Mouse (Mus musculus) lung, embryonic 15.5 days (tissue): ENCODE measurements around the gene Dnhd1. TPM values are rescaled to one million over a fixed set of nuclear protein-coding genes. Genes with fewer than 3 reads are reported as not detected.

Experiments
- ATAC-seq: fragments of 200-750 bp; cut with Nextera tagmentation; 2 replicates; pipeline ENCODE4 v1.8.0; 2017; ENCODE audit warnings: moderate number of reproducible peaks, borderline replicate concordance; ENCODE audit not compliant: low FRiP score, low TSS enrichment; ENCODE audit errors: extremely low read depth
- H3K27ac ChIP-seq: fragments of 300-500 bp; sonication (generic); 2 replicates; pipeline ENCODE4 v1.5.1; 2015; ENCODE audit warnings: moderate library complexity, mild to moderate bottlenecking, inconsistent platforms
- H3K27me3 ChIP-seq: fragments of 300-500 bp; sonication (generic); 2 replicates; pipeline ENCODE4 v1.6.1; 2015; ENCODE audit warnings: inconsistent platforms
- H3K36me3 ChIP-seq: fragments of 300-500 bp; sonication (generic); 2 replicates; pipeline ENCODE4 v1.6.1; 2015; ENCODE audit warnings: inconsistent platforms
- H3K4me1 ChIP-seq: fragments of 300-500 bp; sonication (generic); 2 replicates; pipeline ENCODE4 v1.6.1; 2015; ENCODE audit warnings: inconsistent platforms
- H3K4me2 ChIP-seq: fragments of 300-500 bp; sonication (generic); 2 replicates; pipeline ENCODE4 v1.6.1; 2015; ENCODE audit warnings: inconsistent platforms, mild to moderate bottlenecking, moderate library complexity
- H3K4me3 ChIP-seq: fragments of 300-500 bp; sonication (generic); 2 replicates; pipeline ENCODE4 v1.5.1; 2015; ENCODE audit warnings: mild to moderate bottlenecking, inconsistent platforms
- H3K9ac ChIP-seq: fragments of 300-500 bp; sonication (generic); 2 replicates; pipeline ENCODE4 v1.6.1; 2015; ENCODE audit warnings: inconsistent platforms
- H3K9me3 ChIP-seq: fragments of 300-500 bp; sonication (generic); 2 replicates; pipeline ENCODE4 v1.6.1; 2016; ENCODE audit warnings: inconsistent platforms
- WGBS: fragments of 180-500 bp; shearing (Covaris S2); methylation state at CpG from one replicate; pipeline ENCODE4 v1.1.7; 2015; 5-methylcytosine and 5-hydroxymethylcytosine counted together
- polyA plus RNA-seq: library from polyadenylated mRNA; unstranded; fragments of >200 nt; fragmentation: Nextera tagmentation; extraction: Ambion mirVana; gene quantifications from 2 replicates; pipeline ENCODE4 v1.2.1, GENCODE M21; 2015

Dnhd1 gene
- polyA plus RNA-seq, 1 experiment from 2014 or later: 1.1 TPM

GRCm38 (mm10) chr7:105625397-105625796 is 25.2 kb upstream of the Dnhd1 start:
- peak; percentile 19; the same call in 1 of the 2 replicates for ATAC-seq
- peak overlapping the region; percentile 45 for H3K27ac ChIP-seq
- H3K9me3 ChIP-seq: no peaks in the 10 kb centered on the region
- no peaks in the 10 kb centered on the region for H3K27me3 ChIP-seq
- H3K9ac ChIP-seq: no peak overlapping the region
- H3K4me3 ChIP-seq: no peak overlapping the region
- H3K4me2 ChIP-seq: no peak overlapping the region
- peaks cover 20% of the 10 kb centered on the region for H3K36me3 ChIP-seq
- peaks cover 54% of the 10 kb centered on the region for H3K4me1 ChIP-seq
- WGBS: 37% methylated on average over 6 of the region's 6 CpGs

GRCm38 (mm10) chr7:105628633-105629032 is 22.0 kb upstream of the Dnhd1 start:
- peak; percentile 50; the same call in 1 of the 2 replicates for ATAC-seq
- Histone ChIP-seq H3K27ac (peak overlapping the region; percentile 70), H3K36me3 (peaks cover 15% of the 10 kb centered on the region), H3K27me3 (no peaks in the 10 kb centered on the region), H3K4me3 (no peak overlapping the region), H3K4me2 (0 out of 2 replicates have a peak overlapping the region, but pooled peaks have one; percentile 1), H3K4me1 (peaks cover 58% of the 10 kb centered on the region), H3K9ac (no peak overlapping the region), H3K9me3 (no peaks in the 10 kb centered on the region)
- 7% methylated on average over 3 of the region's 3 CpGs for WGBS

GRCm38 (mm10) chr7:105632551-105632972 is 18.1 kb upstream of the Dnhd1 start:
- 12% methylated on average over 4 of the region's 4 CpGs for WGBS
- Histone ChIP-seq H3K4me3 (peak overlapping the region; percentile 94), H3K27ac (0 out of 2 replicates have a peak overlapping the region, but pooled peaks have one; percentile 29), H3K4me2 (peak overlapping the region; percentile 81), H3K9ac (peak overlapping the region; percentile 87), H3K9me3 (no peaks in the 10 kb centered on the region), H3K36me3 (peaks cover 17% of the 10 kb centered on the region), H3K4me1 (peaks cover 52% of the 10 kb centered on the region), H3K27me3 (no peaks in the 10 kb centered on the region)
- ATAC-seq: 0 out of 2 replicates have a peak, but pooled peaks have one; percentile 1

DNA sequence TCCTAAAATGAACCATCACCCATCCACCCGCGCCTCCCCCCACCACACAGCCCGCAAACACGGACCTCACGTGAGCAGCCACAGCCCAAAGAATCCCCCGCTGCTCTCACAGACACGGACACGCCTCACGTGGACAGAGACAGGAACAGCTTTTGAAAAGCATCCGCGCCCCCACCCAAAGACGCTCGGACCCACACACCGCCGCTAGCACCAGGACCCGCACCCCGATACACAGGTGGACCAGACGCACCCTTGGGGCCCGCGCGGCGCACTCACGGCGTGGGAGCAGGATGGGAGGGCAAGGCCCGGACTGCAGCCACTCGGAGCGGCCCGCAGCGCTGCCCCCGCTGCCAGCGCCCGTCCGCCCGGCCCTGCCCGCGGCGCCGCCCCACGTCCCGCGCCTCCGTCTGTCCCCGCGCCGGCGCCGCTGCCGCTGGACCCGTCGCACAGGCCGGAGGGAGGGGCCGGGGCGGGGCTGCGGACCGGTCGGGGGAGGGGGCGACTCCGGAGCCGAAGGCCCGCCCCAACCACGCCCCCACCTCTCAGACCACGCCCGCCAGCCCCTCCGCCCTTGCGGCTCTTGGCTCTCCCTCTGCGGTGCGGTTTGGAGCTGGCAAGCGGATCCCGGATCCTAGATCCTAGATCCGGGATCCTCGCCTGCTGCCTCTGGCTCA is 17.4 kb upstream of the Dnhd1 start, which contains the start of gene Trim3:
TSS of gene Trim3 (minus strand) at position 445 of the 674 bp plus-strand sequence.
- ATAC-seq: peak; percentile 93
- peaks cover 50% of the 10 kb centered on the region for H3K4me1 ChIP-seq

DNA sequence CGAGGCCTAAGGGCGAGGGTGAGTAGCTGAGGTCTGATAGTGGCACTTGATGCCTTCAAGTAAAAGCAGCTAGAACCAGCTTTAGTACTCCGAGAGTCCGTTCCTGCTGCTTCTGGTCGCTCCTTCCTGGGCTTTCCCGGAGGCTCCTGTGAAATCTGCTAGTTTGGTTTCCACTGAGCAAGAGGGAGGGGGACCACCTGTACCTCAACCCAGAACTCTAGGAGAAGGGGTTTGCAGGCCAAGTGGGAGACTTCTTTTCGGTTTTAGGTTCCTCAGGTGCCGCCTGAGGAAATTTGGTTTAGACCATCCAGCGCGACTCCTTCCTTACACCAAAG is 16.9 kb upstream of the Dnhd1 start:
- WGBS: 3% methylated on average over 10 of the region's 10 CpGs
- Histone ChIP-seq H3K4me3 (peak overlapping the region; percentile 94), H3K9ac (peak overlapping the region; percentile 65), H3K9me3 (no peaks in the 10 kb centered on the region), H3K4me1 (peaks cover 48% of the 10 kb centered on the region), H3K4me2 (peak overlapping the region; percentile 81), H3K27me3 (no peaks in the 10 kb centered on the region), H3K27ac (peak overlapping the region; percentile 63; the same call in 1 of the 2 replicates), H3K36me3 (peaks cover 24% of the 10 kb centered on the region)
- no peak for ATAC-seq

More for the DNA sequence above, 17.4 kb upstream of the Dnhd1 start, which contains the start of gene Trim3:
- H3K9ac ChIP-seq: peak within 1 kb of the TSS; percentile 87
- peak within 1 kb of the TSS; percentile 81 for H3K4me2 ChIP-seq
- under 1% methylated on average over 69 of the region's 71 CpGs for WGBS
- H3K4me3 ChIP-seq: peak within 1 kb of the TSS; percentile 94
- no peaks in the 10 kb centered on the region for H3K9me3 ChIP-seq
- peak within 1 kb of the TSS; percentile 63 for H3K27ac ChIP-seq
- no peaks in the 10 kb centered on the region for H3K27me3 ChIP-seq
- H3K36me3 ChIP-seq: peaks cover 24% of the 10 kb centered on the region

- H3K4me3 ChIP-seq: peak overlapping the region; percentile 94
- peak overlapping the region; percentile 81 for H3K4me2 ChIP-seq
- H3K4me1 ChIP-seq: peaks cover 48% of the 10 kb centered on the region
- 50% methylated on average over 9 of the region's 9 CpGs for whole genome bisulfite sequencing
- H3K27me3 ChIP-seq: no peaks in the 10 kb centered on the region
- no peaks in the 10 kb centered on the region for H3K9me3 ChIP-seq
- H3K36me3 ChIP-seq: peaks cover 24% of the 10 kb centered on the region
- H3K9ac ChIP-seq: no peak overlapping the region
- peak overlapping the region; percentile 63; the same call in 1 of the 2 replicates for H3K27ac ChIP-seq
- ATAC-seq: no peak
These were observed 16.2 kb upstream of the Dnhd1 start for GRCm38 (mm10) chr7:105634272-105634920.

- Histone ChIP-seq H3K27me3 (no peaks in the 10 kb centered on the region), H3K9ac (no peak overlapping the region), H3K4me1 (peaks cover 41% of the 10 kb centered on the region), H3K9me3 (no peaks in the 10 kb centered on the region), H3K4me2 (no peak overlapping the region), H3K36me3 (peaks cover 24% of the 10 kb centered on the region), H3K4me3 (no peak overlapping the region), H3K27ac (no peak overlapping the region)
- 78% methylated on average over 2 of the region's 2 CpGs for WGBS
- no peak for ATAC-seq
These were observed 14.9 kb upstream of the Dnhd1 start for GRCm38 (mm10) chr7:105635726-105636125.

DNA sequence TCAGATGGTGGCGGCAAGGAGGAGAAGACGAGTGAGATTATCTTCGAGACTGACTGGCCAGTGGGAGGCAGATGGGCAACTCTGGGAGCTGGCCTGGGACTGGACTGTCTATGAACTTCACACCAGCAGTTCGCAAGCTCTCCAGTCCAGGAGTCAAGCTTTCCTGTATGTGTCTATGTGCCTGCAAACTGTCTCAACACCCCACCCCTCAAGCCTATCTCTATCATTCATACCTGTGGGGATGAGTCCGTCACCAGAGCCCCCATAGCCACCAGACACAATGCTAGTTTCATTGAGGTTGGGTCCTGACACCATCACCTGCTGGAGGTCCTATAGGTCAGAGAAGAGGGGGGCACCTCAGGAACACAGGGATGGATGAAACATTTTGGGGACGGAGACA is 11.9 kb upstream of the Dnhd1 start:
- no peak for ATAC-seq
- peak overlapping the region; percentile 90; the same call in 1 of the 2 replicates for H3K4me2 ChIP-seq
- no peak overlapping the region for H3K4me3 ChIP-seq

DNA sequence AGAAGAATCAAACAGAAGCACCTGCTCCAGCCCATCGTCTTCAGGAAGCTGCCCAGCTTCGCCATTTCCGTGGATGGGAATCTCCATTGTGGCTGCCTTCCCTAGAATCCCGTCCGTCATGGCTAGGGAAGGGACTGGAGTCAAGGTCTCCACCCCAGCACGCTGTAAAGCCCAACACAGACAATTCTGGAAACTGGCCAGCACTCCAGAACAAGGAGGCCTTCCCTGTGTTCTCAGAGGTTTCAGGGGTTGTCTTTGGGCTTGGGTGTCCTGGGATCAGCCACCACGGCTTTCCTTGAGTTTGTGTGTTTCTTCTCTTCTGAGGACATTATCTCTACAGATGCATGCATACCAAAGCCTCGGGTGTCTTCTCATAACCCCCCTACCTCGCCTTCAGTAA is 11.3 kb upstream of the Dnhd1 start:
- Histone ChIP-seq H3K36me3 (peaks cover 41% of the 10 kb centered on the region), H3K9ac (peak overlapping the region; percentile 65; the same call in 1 of the 2 replicates), H3K4me3 (peak overlapping the region; percentile 64), H3K4me1 (peaks cover 30% of the 10 kb centered on the region), H3K4me2 (peak overlapping the region; percentile 90), H3K27ac (no peak overlapping the region; the same call in 1 of the 2 replicates), H3K9me3 (no peaks in the 10 kb centered on the region), H3K27me3 (no peaks in the 10 kb centered on the region)
- ATAC-seq: no peak
- 46% methylated on average over 9 of the region's 9 CpGs for WGBS

More for the DNA sequence above, 11.9 kb upstream of the Dnhd1 start:
- Histone ChIP-seq H3K36me3 (peaks cover 36% of the 10 kb centered on the region), H3K27ac (no peak overlapping the region), H3K4me1 (peaks cover 36% of the 10 kb centered on the region), H3K9ac (no peak overlapping the region), H3K27me3 (no peaks in the 10 kb centered on the region), H3K9me3 (no peaks in the 10 kb centered on the region)
- 90% methylated on average over 6 of the region's 6 CpGs for WGBS

GRCm38 (mm10) chr7:105639756-105640155 is 10.9 kb upstream of the Dnhd1 start, which contains the start of gene Timm10b:
Timm10b (plus strand) TSS chr7:105640056.
- Histone ChIP-seq H3K4me1 (peaks cover 28% of the 10 kb centered on the region), H3K36me3 (peaks cover 43% of the 10 kb centered on the region), H3K9me3 (no peaks in the 10 kb centered on the region), H3K9ac (peak within 1 kb of the TSS; percentile 74), H3K27ac (peak within 1 kb of the TSS; percentile 90), H3K4me3 (peak within 1 kb of the TSS; percentile 64), H3K4me2 (peak within 1 kb of the TSS; percentile 90), H3K27me3 (no peaks in the 10 kb centered on the region)
- no peak for ATAC-seq
- WGBS: 0% methylated on average over 2 of the region's 2 CpGs

DNA sequence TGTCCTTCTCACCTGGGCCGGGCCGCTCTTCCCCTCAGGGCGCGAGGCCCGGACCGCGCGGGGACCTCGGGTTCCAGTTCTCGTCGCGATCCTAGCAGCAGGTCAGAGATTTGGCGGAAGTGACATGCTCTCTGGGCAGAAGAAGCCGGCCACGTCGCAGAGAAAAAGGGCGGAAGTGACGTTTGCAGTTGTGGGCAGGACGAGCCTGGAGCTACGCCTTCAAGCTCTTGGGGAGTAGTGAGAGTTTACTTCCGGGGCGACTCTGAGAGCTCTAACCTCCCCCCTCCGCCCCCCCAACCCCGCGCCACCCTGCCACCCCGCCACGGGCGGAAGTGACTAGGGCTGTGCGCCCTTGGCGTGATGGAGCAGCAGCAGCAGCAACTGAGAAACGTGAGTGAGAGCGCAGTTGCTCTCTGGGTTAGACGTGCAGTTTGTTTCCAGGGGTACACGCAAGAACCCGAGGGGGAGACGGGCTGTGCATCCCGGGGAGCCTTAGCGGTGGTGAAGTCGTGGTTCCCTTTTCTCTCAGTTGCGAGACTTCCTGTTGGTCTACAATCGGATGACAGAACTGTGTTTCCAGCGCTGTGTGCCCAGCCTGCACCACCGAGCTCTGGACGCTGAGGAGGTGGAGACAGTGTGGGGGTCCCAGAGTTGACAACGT is 10.3 kb upstream of the Dnhd1 start, which contains the start of the genes Arfip2 and Gm45799:
TSS of gene Arfip2 (minus strand) at position 184 of the 661 bp plus-strand sequence.
TSS of gene Gm45799 (plus strand) at position 320 of the 661 bp plus-strand sequence.
- peak; percentile 96 for ATAC-seq
- under 1% methylated on average over 45 of the region's 45 CpGs for WGBS
- peaks cover 46% of the 10 kb centered on the region for H3K36me3 ChIP-seq
- peak within 1 kb of the TSS; percentile 74 for H3K9ac ChIP-seq
- H3K27ac ChIP-seq: peak within 1 kb of the TSS; percentile 90
- H3K4me3 ChIP-seq: peak within 1 kb of the TSS; percentile 64
- peak within 1 kb of the TSS; percentile 90 for H3K4me2 ChIP-seq
- peaks cover 28% of the 10 kb centered on the region for H3K4me1 ChIP-seq
- no peaks in the 10 kb centered on the region for H3K27me3 ChIP-seq
- no peaks in the 10 kb centered on the region for H3K9me3 ChIP-seq
